Mouse (Mus musculus) cerebellum, postnatal 14 days (tissue): ENCODE data around the gene Ccdc88c.
"Not testable (repeated sequence)": the region's sequence is repeated elsewhere in the genome, so short reads cannot be mapped to it uniquely, and the experiment has no call there.

Source experiments
- DNase-seq, 2 experiments: peaks; one replicate each; pipeline ENCODE4 v3.0.0; 2021; ENCODE audit warnings: mixed read lengths in 2 of 2

Gene Ccdc88c

GRCm38 (mm10) chr12:101016412-101016928 is 12.4 kb downstream of the Ccdc88c start:
- no peak for DNase-seq

- peak in 1 of 2 experiments; percentile 71 for DNase-seq
Observed at GRCm38 (mm10) chr12:101015926-101016325, 12.9 kb downstream of the Ccdc88c start.

GRCm38 (mm10) chr12:101015165-101015560 is 13.7 kb downstream of the Ccdc88c start:
- DNase-seq: no peak

- DNase-seq: no peak
Observed at GRCm38 (mm10) chr12:101014549-101015164, 14.2 kb downstream of the Ccdc88c start.

GRCm38 (mm10) chr12:101013668-101014067 is 15.2 kb downstream of the Ccdc88c start:
- not testable (repeated sequence) for DNase-seq

- no peak for DNase-seq
Observed at GRCm38 (mm10) chr12:101013078-101013665, 15.7 kb downstream of the Ccdc88c start.

- DNase-seq: no peak
Observed at GRCm38 (mm10) chr12:101012197-101013077, 16.4 kb downstream of the Ccdc88c start.

GRCm38 (mm10) chr12:101011017-101011416 is 17.8 kb downstream of the Ccdc88c start:
- no peak for DNase-seq

- no peak for DNase-seq
Observed at GRCm38 (mm10) chr12:101010148-101010920, 18.5 kb downstream of the Ccdc88c start.

- no peak for DNase-seq
Observed at GRCm38 (mm10) chr12:101009225-101009624, 19.6 kb downstream of the Ccdc88c start.

- DNase-seq: no peak
Observed at GRCm38 (mm10) chr12:101008648-101009047, 20.2 kb downstream of the Ccdc88c start.

- no peak for DNase-seq
Observed at GRCm38 (mm10) chr12:101007968-101008481, 20.8 kb downstream of the Ccdc88c start.

GRCm38 (mm10) chr12:101007427-101007826 is 21.4 kb downstream of the Ccdc88c start:
- DNase-seq: no peak

GRCm38 (mm10) chr12:101005665-101006420 is 23.0 kb downstream of the Ccdc88c start:
- peak; percentile 59 to 66 for DNase-seq

GRCm38 (mm10) chr12:101004982-101005381 is 23.9 kb downstream of the Ccdc88c start:
- no peak for DNase-seq

- DNase-seq: no peak
Observed at GRCm38 (mm10) chr12:101002801-101003513, 25.9 kb downstream of the Ccdc88c start.

- DNase-seq: no peak
Observed at GRCm38 (mm10) chr12:100999061-100999954, 29.5 kb downstream of the Ccdc88c start.

- no peak for DNase-seq
Observed at GRCm38 (mm10) chr12:100998564-100998962, 30.3 kb downstream of the Ccdc88c start.

GRCm38 (mm10) chr12:100997830-100998563 is 30.9 kb downstream of the Ccdc88c start:
- DNase-seq: no peak
